Mouse (Mus musculus) olfactory bulb, adult 2 months (tissue): ENCODE measurements around the gene Rnasek.

Source experiments
- CTCF ChIP-seq: fragments of 200-500 bp; IDR thresholded peaks from 2 replicates; pipeline ENCODE4 v1.5.1; 2012; ENCODE audit warnings: low read depth, mild to moderate bottlenecking, low read length, moderate library complexity; ENCODE audit not compliant: insufficient read depth
- POLR2A ChIP-seq: fragments of 200-500 bp; IDR thresholded peaks from 2 replicates; pipeline ENCODE4 v1.6.1; 2012; ENCODE audit warnings: mild to moderate bottlenecking, low read depth, low read length, moderate library complexity; ENCODE audit not compliant: insufficient read depth

DNA sequence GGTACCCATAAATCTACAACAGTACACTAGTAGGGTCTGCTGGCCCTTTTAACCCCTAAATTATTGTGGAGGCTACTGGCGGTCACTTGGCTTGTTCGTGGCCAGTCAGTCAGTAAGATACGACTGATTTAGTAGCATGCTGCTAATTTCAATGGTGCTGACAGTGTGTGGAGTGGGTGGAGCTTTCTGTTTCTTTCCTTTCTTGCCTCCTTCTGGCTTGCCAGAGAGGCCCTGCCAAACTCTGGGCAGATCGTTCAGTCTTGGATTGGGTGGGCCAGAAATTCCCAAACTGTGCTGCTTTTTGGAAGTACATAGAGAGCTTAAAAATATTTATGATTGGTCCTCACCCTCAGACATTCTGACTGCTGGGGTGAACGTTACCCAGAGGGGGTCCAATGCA lies 12.5 kb downstream of the Rnasek start:
- TF ChIP-seq POLR2A: no peak
- TF ChIP-seq CTCF: no peak
